Mouse (Mus musculus): ENCODE data around the gene Rsbn1l. TPM values are rescaled to one million over a fixed set of nuclear protein-coding genes. Genes with fewer than 3 reads are reported as not detected.
A peak's percentile ranks its signal among the peaks of the same experiment; 100 is the strongest.
"Not testable (repeated sequence)": the region's sequence is repeated elsewhere in the genome, so short reads cannot be mapped to it uniquely, and the experiment has no call there.

Gene Rsbn1l
- polyA plus RNA-seq, 1 experiment from 2014 or later: 4.4 TPM

- Histone ChIP-seq H3K4me3 (ENCODE audit: low read length) (peak overlapping the region; percentile 86), H3K9ac (ENCODE audit: low read length) (peak overlapping the region; percentile 70), H3K27me3 (ENCODE audit: control insufficient read depth, insufficient read depth, low read depth, low read length) (no peaks in the 10 kb centered on the region), H3K4me2 (ENCODE audit: low read depth, low read length) (peak overlapping the region; percentile 60), H3K9me3 (ENCODE audit: control insufficient read depth, low read length) (no peaks in the 10 kb centered on the region; the same call in 1 of the 2 replicates), H3K4me1 (replicated peaks; ENCODE audit: control insufficient read depth, insufficient read depth, low read length) (peaks cover 11% of the 10 kb centered on the region), H3K36me3 (ENCODE audit: control insufficient read depth, insufficient read depth, low read length) (peaks cover 2% of the 10 kb centered on the region; the same call in 1 of the 2 replicates), H3K27ac (ENCODE audit: low read length) (peak overlapping the region; percentile 66)
- no peak for ATAC-seq (ENCODE audit: low read depth)
- WGBS: 11% methylated on average over 9 of the region's 9 CpGs
Measured at GRCm38 (mm10) chr5:20952337-20952925, 3.8 kb downstream of the Rsbn1l start.

GRCm38 (mm10) chr5:20951666-20952281 is 4.4 kb downstream of the Rsbn1l start:
- ATAC-seq (ENCODE audit: low read depth): peak; percentile 100
- Histone ChIP-seq H3K4me3 (ENCODE audit: low read length) (peak overlapping the region; percentile 86), H3K9ac (ENCODE audit: low read length) (peak overlapping the region; percentile 95), H3K4me2 (ENCODE audit: low read depth, low read length) (peak overlapping the region; percentile 60), H3K4me1 (replicated peaks; ENCODE audit: control insufficient read depth, insufficient read depth, low read length) (peaks cover 11% of the 10 kb centered on the region), H3K36me3 (ENCODE audit: control insufficient read depth, insufficient read depth, low read length) (no peaks in the 10 kb centered on the region), H3K9me3 (ENCODE audit: control insufficient read depth, low read length) (no peaks in the 10 kb centered on the region; the same call in 1 of the 2 replicates), H3K27me3 (ENCODE audit: control insufficient read depth, insufficient read depth, low read depth, low read length) (no peaks in the 10 kb centered on the region), H3K27ac (ENCODE audit: low read length) (peak overlapping the region; percentile 98)
- WGBS: under 1% methylated on average over 49 of the region's 51 CpGs

DNA sequence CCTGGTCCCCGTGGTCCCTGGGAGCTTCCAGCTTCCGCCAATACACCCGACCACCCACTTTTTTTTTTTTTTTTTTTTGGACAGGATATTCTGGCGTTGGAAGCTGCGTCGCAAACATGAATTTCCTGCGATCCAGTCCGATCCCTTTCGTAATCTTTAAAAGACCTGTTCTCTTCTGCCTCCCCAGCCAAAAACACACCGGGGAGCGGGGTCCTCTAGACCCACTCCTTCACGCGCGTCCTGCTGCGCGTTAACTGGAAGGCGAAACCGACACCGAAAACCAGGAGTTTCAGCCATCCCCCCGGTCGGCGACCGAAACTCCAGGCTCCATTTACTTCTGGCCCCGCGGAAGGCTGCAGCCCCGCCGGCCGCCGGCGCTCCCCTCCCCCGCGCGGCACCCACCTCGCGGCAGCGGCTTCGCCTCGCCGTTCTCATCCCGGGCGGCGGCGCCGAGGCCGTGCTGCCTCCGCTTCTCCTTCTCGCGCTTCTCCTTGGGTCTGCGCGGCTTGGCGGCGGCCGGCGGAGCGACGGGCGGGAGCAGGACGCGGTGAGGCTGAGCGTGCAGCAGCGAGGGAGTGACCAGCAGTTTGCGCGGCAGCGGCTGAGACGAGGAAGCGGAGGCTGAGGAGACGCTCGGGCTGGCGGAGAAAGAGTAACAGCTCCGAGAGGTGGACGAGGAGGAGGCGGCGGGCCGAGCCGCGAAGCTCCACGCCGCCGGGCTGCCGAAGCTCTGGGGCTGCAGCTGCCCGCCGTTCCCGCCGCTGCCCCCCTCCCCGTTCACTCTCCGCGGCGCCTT is 5.1 kb downstream of the Rsbn1l start:
- Histone ChIP-seq H3K9ac (ENCODE audit: low read length) (peak overlapping the region; percentile 95), H3K4me1 (replicated peaks; ENCODE audit: control insufficient read depth, insufficient read depth, low read length) (peaks cover 11% of the 10 kb centered on the region), H3K36me3 (ENCODE audit: control insufficient read depth, insufficient read depth, low read length) (no peaks in the 10 kb centered on the region), H3K27ac (ENCODE audit: low read length) (peak overlapping the region; percentile 98), H3K4me2 (ENCODE audit: low read depth, low read length) (peak overlapping the region; percentile 82), H3K4me3 (ENCODE audit: low read length) (peak overlapping the region; percentile 86), H3K27me3 (ENCODE audit: control insufficient read depth, insufficient read depth, low read depth, low read length) (no peaks in the 10 kb centered on the region), H3K9me3 (ENCODE audit: control insufficient read depth, low read length) (no peaks in the 10 kb centered on the region)
- ATAC-seq (ENCODE audit: low read depth): peak; percentile 72
- WGBS: under 1% methylated on average over 75 of the region's 88 CpGs

- Histone ChIP-seq H3K9ac (ENCODE audit: low read length) (peak overlapping the region; percentile 95), H3K36me3 (ENCODE audit: control insufficient read depth, insufficient read depth, low read length) (no peaks in the 10 kb centered on the region), H3K27ac (ENCODE audit: low read length) (peak overlapping the region; percentile 98), H3K27me3 (ENCODE audit: control insufficient read depth, insufficient read depth, low read depth, low read length) (no peaks in the 10 kb centered on the region), H3K9me3 (ENCODE audit: control insufficient read depth, low read length) (no peaks in the 10 kb centered on the region), H3K4me2 (ENCODE audit: low read depth, low read length) (peak overlapping the region; percentile 82), H3K4me3 (ENCODE audit: low read length) (peak overlapping the region; percentile 86), H3K4me1 (replicated peaks; ENCODE audit: control insufficient read depth, insufficient read depth, low read length) (peaks cover 11% of the 10 kb centered on the region)
- WGBS: 0% methylated on average over 9 of the region's 9 CpGs
- ATAC-seq (ENCODE audit: low read depth): no peak
Measured at GRCm38 (mm10) chr5:20950516-20950854, 5.7 kb downstream of the Rsbn1l start.

- peak overlapping the region; percentile 86 for H3K4me3 ChIP-seq (ENCODE audit: low read length)
- no peaks in the 10 kb centered on the region for H3K27me3 ChIP-seq (ENCODE audit: control insufficient read depth, insufficient read depth, low read depth, low read length)
- H3K4me2 ChIP-seq (ENCODE audit: low read depth, low read length): peak overlapping the region; percentile 82
- peak overlapping the region; percentile 95 for H3K9ac ChIP-seq (ENCODE audit: low read length)
- H3K36me3 ChIP-seq (ENCODE audit: control insufficient read depth, insufficient read depth, low read length): no peaks in the 10 kb centered on the region
- H3K4me1 ChIP-seq (replicated peaks; ENCODE audit: control insufficient read depth, insufficient read depth, low read length): peaks cover 14% of the 10 kb centered on the region
- H3K27ac ChIP-seq (ENCODE audit: low read length): no peak overlapping the region
- ATAC-seq (ENCODE audit: low read depth): no peak
- 6% methylated on average over 5 of the region's 5 CpGs for WGBS
- H3K9me3 ChIP-seq (ENCODE audit: control insufficient read depth, low read length): no peaks in the 10 kb centered on the region
Measured at GRCm38 (mm10) chr5:20950093-20950492, 6.1 kb downstream of the Rsbn1l start.

GRCm38 (mm10) chr5:20946906-20947305 is 9.3 kb downstream of the Rsbn1l start:
- H3K4me1 ChIP-seq (replicated peaks; ENCODE audit: control insufficient read depth, insufficient read depth, low read length): peaks cover 16% of the 10 kb centered on the region
- WGBS: 92% methylated on average over 6 of the region's 6 CpGs
- no peaks in the 10 kb centered on the region for H3K36me3 ChIP-seq (ENCODE audit: control insufficient read depth, insufficient read depth, low read length)
- no peaks in the 10 kb centered on the region for H3K27me3 ChIP-seq (ENCODE audit: control insufficient read depth, insufficient read depth, low read depth, low read length)
- no peak overlapping the region for H3K4me2 ChIP-seq (ENCODE audit: low read depth, low read length)
- H3K9me3 ChIP-seq (ENCODE audit: control insufficient read depth, low read length): no peaks in the 10 kb centered on the region
- no peak overlapping the region for H3K27ac ChIP-seq (ENCODE audit: low read length)
- no peak overlapping the region for H3K9ac ChIP-seq (ENCODE audit: low read length)
- H3K4me3 ChIP-seq (ENCODE audit: low read length): no peak overlapping the region
- no peak for ATAC-seq (ENCODE audit: low read depth)

GRCm38 (mm10) chr5:20944961-20945748 is 11.0 kb downstream of the Rsbn1l start:
- H3K9ac ChIP-seq (ENCODE audit: low read length): no peak overlapping the region; the same call in 1 of the 2 replicates
- H3K36me3 ChIP-seq (ENCODE audit: control insufficient read depth, insufficient read depth, low read length): no peaks in the 10 kb centered on the region
- H3K4me2 ChIP-seq (ENCODE audit: low read depth, low read length): peak overlapping the region; percentile 17; the same call in 1 of the 2 replicates
- no peak overlapping the region for H3K4me3 ChIP-seq (ENCODE audit: low read length)
- H3K27ac ChIP-seq (ENCODE audit: low read length): peak overlapping the region; percentile 69
- ATAC-seq (ENCODE audit: low read depth): 0 out of 2 replicates have a peak, but pooled peaks have one; percentile 27
- no peaks in the 10 kb centered on the region for H3K27me3 ChIP-seq (ENCODE audit: control insufficient read depth, insufficient read depth, low read depth, low read length)
- WGBS: 62% methylated on average over 13 of the region's 13 CpGs
- H3K9me3 ChIP-seq (ENCODE audit: control insufficient read depth, low read length): no peaks in the 10 kb centered on the region
- H3K4me1 ChIP-seq (replicated peaks; ENCODE audit: control insufficient read depth, insufficient read depth, low read length): peaks cover 18% of the 10 kb centered on the region

GRCm38 (mm10) chr5:20943791-20944190 is 12.4 kb downstream of the Rsbn1l start:
- not testable (repeated sequence) for H3K9ac ChIP-seq (ENCODE audit: low read length); H3K27me3 ChIP-seq (ENCODE audit: control insufficient read depth, insufficient read depth, low read depth, low read length); H3K4me3 ChIP-seq (ENCODE audit: low read length); H3K36me3 ChIP-seq (ENCODE audit: control insufficient read depth, insufficient read depth, low read length); H3K9me3 ChIP-seq (ENCODE audit: control insufficient read depth, low read length); ATAC-seq (ENCODE audit: low read depth); H3K27ac ChIP-seq (ENCODE audit: low read length); H3K4me2 ChIP-seq (ENCODE audit: low read depth, low read length)
- WGBS: 75% methylated on average over 3 of the region's 4 CpGs
- H3K4me1 ChIP-seq (replicated peaks; ENCODE audit: control insufficient read depth, insufficient read depth, low read length): peaks cover 18% of the 10 kb centered on the region
